Mouse (Mus musculus) cortical plate, adult 2 months (tissue): ENCODE data around the gene Ttc24. TPM values are rescaled to one million over a fixed set of nuclear protein-coding genes. Genes with fewer than 3 reads are reported as not detected.
A peak's percentile ranks its signal among the peaks of the same experiment; 100 is the strongest.

Source experiments
- H3K27ac ChIP-seq: fragments of 200-500 bp; 2 replicates; pipeline ENCODE4 v1.5.1; 2012; ENCODE audit warnings: low read length, control low read depth, inconsistent platforms; ENCODE audit not compliant: insufficient read depth
- H3K4me1 ChIP-seq: fragments of 200-500 bp; 2 replicates; pipeline ENCODE4 v1.6.1; 2011; ENCODE audit warnings: low read length; ENCODE audit not compliant: control insufficient read depth, insufficient read depth
- H3K4me3 ChIP-seq: fragments of 200-500 bp; 2 replicates; pipeline ENCODE4 v1.5.1; 2011; ENCODE audit warnings: mild to moderate bottlenecking, low read length, control low read depth; ENCODE audit not compliant: insufficient read depth
- CTCF ChIP-seq: fragments of 200-500 bp; IDR thresholded peaks from 2 replicates; pipeline ENCODE4 v1.5.1; 2011; ENCODE audit warnings: mild to moderate bottlenecking, control low read depth, low read length; ENCODE audit not compliant: insufficient read depth; ENCODE audit errors: extremely low read depth
- POLR2A ChIP-seq: fragments of 200-500 bp; IDR thresholded peaks from 2 replicates; pipeline ENCODE4 v1.6.1; 2011; ENCODE audit warnings: mild to moderate bottlenecking, low read length, control low read depth; ENCODE audit not compliant: insufficient read depth; ENCODE audit errors: extremely low read depth
- polyA plus RNA-seq: library from polyadenylated mRNA; depleted of rRNA; stranded (reverse); fragments of >200 nt; gene quantifications from 2 replicates; pipeline ENCODE4 v1.2.3, GENCODE M21; 2012

Gene Ttc24
- polyA plus RNA-seq, 1 experiment, result not detected

DNA sequence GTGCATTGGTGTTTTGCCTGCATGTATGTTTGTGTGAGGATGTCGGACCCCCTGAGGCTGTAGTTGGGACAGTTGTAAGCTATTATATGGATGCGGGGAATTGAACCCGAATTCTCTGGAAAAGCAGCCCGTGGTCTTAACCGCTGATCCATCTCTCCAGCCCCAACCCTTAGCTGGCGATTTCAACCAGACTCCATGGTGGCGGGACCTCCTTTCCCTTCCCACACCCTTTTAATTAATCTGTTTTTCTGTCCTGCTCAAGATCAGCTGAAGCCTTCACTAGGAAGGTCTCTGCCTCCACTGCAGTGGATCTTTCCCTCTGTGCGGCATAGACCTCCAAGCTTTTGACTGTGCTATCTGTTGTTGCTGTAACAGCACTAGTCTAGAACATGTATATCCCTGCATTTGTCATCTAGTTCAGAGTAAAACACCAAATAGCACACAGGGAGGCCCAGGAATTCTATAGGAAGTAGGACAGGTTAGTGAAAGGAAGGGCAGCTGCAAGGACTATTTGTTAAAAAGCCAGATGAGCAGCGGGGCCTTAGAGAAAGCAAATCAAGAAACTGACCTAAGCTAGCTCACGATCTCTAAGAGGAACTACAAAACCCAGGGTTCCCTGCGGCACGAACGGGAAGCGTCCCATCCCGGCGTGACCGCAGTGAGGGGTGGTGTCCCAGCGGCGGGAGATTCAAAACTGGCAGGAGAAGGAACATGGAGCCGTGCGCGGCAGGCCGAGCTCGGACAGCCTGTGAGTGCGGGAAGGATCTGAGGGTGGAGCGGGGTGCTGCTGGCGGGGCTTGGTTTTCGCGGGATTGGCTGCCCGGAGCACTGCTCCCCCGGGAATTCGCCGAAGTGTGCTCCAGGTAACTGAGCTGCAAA lies 3.5 kb upstream of the Ttc24 start, which contains the start of gene Iqgap3:
TSS of gene Iqgap3 (plus strand) at position 627 of the 879 bp plus-strand sequence.
- Histone ChIP-seq H3K4me1 (no peaks in the 10 kb centered on the region), H3K4me3 (no peak within 1 kb of the TSS), H3K27ac (no peak within 1 kb of the TSS)
- 0 out of 2 replicates have a peak, but pooled peaks have one; percentile 31 for TF ChIP-seq POLR2A
- no peak for TF ChIP-seq CTCF

DNA sequence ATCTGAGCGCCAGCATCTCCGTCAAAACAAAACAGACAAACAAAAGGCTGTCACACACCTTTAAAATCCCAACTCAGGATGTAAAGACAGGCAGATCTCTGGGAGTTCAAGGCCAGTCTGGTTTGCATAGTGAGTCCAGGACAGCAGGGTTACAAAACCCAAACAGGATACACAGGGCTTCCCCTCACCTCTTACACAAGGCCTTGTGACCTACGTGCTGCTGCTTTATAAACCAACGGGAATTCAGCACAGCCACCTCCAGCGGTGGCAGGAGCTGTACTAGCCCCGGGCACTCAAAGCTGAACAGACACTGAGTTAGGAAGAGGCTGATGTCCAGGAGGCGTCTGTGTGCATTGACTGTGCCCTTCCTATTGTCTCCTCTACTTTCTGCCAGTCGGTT lies 663 bp downstream of the Ttc24 start:
- no peak for TF ChIP-seq CTCF
- no peak for TF ChIP-seq POLR2A

DNA sequence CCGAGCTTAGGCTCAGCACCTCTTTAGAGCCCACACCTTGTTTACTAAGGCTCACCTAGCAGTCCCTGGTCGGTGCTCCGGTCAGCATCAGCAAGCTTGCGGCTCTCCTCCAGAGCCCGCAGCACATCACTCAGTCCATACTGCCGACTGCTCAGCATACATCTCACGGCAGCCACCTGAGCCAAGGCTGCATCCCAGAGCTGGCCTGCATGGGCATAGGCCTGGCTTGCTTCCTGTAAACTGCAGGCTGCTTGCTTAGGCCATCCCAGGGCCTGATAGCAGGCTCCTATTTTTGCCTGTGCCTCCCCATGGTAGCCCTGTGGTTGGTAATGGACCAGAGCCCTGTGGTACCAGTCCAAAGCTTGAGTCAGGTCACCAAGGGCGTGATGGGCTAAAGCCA lies 3.3 kb downstream of the Ttc24 start:
- no peak for TF ChIP-seq CTCF
- no peak for TF ChIP-seq POLR2A
- Histone ChIP-seq H3K4me1 (0 out of 2 replicates have a peak, but pooled peaks cover 1% of the 10 kb centered on the region), H3K4me3 (no peak overlapping the region), H3K27ac (no peak overlapping the region)

More for the DNA sequence above, 663 bp downstream of the Ttc24 start:
- Histone ChIP-seq H3K27ac (no peak overlapping the region), H3K4me1 (no peaks in the 10 kb centered on the region), H3K4me3 (no peak overlapping the region)

DNA sequence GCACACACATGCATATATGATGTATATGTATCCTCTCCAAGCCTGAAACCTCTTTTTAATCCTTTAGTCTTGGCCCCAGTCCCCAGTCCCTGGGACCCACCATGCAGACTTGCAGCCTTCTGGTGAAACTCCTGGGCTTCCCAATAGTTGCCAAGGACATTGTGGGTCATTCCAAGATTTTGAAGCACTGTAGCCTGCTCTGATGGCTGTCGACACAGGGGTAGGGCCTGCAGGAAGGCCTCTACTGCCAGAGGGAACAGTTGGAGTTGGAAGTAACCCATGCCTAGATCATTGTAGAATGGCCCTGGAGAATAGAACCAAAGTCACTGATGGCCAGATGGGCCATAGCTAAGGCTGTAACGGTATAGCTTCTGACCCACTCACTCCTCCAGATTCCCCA lies 3.8 kb downstream of the Ttc24 start:
- TF ChIP-seq POLR2A (no peak), CTCF (no peak)
- no peak overlapping the region for H3K27ac ChIP-seq
- H3K4me3 ChIP-seq, result no peak overlapping the region
- H3K4me1 ChIP-seq, result 0 out of 2 replicates have a peak, but pooled peaks cover 1% of the 10 kb centered on the region

DNA sequence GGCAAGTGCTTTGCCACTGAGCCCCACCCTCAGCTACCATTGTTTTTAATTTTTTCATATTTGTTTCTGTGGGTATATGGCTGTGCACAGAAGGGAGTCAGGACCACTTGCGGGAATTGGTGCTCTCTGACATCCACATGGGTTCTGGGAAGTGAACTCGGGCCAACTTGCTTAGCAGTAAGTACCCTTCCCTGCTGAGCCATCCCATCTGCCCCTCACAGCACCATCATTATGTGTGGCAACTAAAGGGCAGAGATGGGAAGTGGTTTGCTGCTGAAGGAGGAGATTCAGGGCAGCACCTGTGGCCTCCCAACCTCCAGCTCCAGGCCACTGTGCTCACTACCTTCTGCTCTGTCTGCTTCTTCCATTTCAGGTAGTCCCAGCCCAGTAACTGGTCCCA lies 4.5 kb downstream of the Ttc24 start:
- no peak overlapping the region for H3K4me3 ChIP-seq
- H3K4me1 ChIP-seq, result 0 out of 2 replicates have a peak, but pooled peaks cover 1% of the 10 kb centered on the region
- no peak for TF ChIP-seq CTCF
- no peak for TF ChIP-seq POLR2A
- no peak overlapping the region for H3K27ac ChIP-seq

DNA sequence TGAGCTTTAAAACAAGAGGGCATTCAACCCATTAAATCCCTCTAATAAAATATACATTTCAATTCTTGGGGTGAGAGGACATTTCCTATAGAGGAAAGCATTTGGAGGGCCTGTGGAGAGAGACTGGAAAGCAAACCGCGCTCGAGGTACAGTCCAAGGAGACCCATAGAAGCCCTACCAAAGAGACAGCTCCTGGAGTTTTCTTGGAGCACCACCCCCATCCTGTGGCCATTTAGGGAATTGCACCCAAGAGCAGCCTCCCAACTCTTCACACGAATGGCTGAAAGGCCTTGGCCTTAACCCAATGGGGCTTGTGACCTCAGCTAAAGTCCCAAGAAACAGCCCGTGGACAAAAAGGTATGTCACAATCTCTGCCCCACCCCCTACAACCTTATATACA lies 6.3 kb downstream of the Ttc24 start:
- Histone ChIP-seq H3K4me1 (0 out of 2 replicates have a peak, but pooled peaks cover 1% of the 10 kb centered on the region), H3K4me3 (no peak overlapping the region), H3K27ac (no peak overlapping the region)
- TF ChIP-seq CTCF (peak; percentile 96), POLR2A (no peak)

DNA sequence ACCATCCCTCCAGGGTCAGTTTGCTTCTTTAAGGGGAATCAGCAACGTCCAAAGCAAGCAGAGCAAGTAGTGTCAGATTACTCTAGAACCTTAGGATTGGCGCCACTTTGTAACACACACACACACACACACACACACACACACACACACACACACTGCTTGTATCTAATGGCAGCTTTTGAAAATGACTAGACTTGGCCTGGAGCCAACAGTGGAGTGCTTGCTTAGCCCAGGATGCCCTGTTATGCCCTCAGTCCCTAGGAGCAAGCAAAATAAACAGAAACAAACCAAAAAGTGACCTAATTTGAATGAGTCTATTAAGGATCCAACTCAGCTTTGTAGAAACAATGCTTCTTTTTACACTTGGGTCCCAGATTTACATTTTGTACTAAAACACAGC lies 9.7 kb downstream of the Ttc24 start:
- Histone ChIP-seq H3K27ac (no peak overlapping the region), H3K4me3 (no peak overlapping the region), H3K4me1 (0 out of 2 replicates have a peak, but pooled peaks cover 1% of the 10 kb centered on the region)
- no peak for TF ChIP-seq POLR2A
- no peak for TF ChIP-seq CTCF

DNA sequence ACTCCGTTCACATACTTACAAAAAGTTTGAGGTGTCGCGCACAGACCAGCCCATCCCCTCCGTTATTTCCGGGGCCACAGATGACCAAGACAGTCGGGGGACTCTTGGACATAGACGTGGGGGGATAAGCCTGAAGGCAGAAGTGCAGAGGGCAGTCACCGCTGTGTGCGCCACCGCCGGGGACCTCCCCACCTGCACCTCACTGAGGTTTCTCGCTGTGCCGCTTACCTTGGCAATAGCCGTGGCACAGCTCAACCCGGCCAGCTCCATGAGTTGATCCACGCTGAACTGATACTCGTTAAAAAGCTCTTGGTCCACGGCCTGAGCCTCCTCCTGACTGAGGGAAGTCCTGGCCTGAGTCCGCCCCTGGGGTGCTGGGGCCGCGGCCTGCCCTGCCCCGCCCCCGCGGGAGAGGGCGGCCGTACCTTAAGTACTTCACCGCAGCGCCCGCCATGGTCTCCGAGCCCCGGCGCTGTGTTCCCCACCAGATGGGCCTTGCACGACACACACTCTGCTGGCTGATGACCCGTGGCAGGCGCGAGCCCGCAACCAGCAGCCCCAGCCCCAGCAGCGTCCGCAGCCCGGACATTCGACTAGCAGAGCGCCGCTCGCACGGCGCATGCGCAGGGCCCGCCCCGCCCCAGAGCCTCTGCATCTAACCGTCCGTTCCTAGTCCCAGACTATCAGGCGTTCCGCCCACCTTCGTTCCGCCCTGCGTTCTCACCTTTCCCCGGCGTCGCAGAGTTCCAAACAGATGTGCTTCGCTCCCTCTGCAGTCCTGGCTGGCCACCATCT lies 20.0 kb downstream of the Ttc24 start, which contains the start of gene Naxe:
TSS of gene Naxe (minus strand) at position 594 of the 795 bp plus-strand sequence.
- peak; percentile 87 for TF ChIP-seq POLR2A
- no peak for TF ChIP-seq CTCF
- Histone ChIP-seq H3K27ac (no peak within 1 kb of the TSS), H3K4me1 (peaks cover 2% of the 10 kb centered on the region; the same call in 1 of the 2 replicates), H3K4me3 (peak within 1 kb of the TSS; percentile 77)

DNA sequence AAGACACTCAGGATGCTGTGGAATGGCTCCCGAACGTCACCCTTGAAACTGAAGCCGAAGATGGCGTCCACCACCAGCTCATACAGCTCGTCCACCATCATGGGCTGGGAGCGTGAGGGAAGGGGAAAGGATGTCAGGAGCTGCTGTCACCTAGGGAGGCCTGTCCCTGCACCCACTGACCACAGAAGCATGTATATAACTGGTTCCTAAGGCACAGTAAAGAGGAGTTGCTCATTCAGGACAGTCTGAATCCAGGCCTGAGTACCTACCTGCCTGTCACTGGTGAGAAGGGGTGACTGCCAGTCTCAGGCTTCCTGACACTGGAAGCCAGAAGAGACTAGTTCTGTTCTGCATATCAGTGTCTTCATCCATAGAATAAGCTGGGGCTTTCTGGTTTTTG lies 21.1 kb downstream of the Ttc24 start:
- peaks cover 2% of the 10 kb centered on the region; the same call in 1 of the 2 replicates for H3K4me1 ChIP-seq
- no peak overlapping the region for H3K27ac ChIP-seq
- TF ChIP-seq CTCF, result no peak
- TF ChIP-seq POLR2A, result no peak
- H3K4me3 ChIP-seq, result no peak overlapping the region; the same call in 1 of the 2 replicates

DNA sequence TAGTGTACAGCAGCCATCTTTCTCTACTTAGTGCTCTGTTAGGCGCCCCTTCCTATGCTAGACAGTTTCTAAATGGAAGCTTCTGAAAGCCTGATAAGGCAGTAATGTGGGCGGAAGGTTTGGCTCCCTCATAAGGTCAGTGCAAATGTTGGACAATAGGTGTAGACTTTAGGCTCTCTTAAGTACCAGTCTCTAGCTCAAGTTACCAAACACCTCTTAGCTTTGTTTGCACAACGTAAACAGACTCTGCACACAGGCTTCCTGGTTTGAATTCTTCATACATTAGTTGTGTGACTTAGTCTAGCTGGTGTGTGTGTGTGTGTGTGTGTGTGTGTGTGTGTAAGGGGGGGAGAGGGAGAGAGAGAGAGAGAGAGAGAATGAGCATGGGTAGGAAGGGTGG lies 28.6 kb downstream of the Ttc24 start:
- TF ChIP-seq CTCF (no peak), POLR2A (no peak)
- Histone ChIP-seq H3K27ac (no peak overlapping the region), H3K4me3 (no peak overlapping the region), H3K4me1 (no peaks in the 10 kb centered on the region)
